ENCODE assay signal across 9 mouse cellular contexts in the genomic region with DNA sequence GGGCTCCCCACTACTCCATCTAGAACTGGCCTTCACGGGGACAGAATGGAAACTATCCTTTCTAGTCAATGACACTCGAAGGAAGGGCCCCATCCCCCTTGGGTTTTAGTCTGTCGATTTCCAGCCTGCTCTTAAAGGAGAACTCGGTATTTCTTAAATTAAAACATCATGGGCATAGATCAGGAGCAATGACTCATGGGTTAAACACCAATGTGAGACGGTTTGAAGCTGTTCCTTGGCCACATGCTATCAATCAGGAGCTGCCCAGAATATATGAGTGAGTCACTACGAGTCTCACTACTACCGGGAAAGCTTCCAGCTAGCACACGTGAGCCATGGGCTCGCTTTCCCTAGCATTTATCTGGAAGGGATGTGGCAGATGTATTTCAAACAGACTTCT.
A peak's percentile ranks its signal among the peaks of the same experiment; 100 is the strongest.
DNase-seq lines count a peak whose midpoint lies in the region; ATAC-seq lines count a peak whose summit lies in the region.
"Had no signal": no experiment of that assay in that cellular context is flagged by ENCODE, and none has a peak within 500 bp of the region (broad histone marks: within the 10 kb centered on the region; RNA-seq: fewer than 3 reads in every experiment).

No protein-coding gene starts in this region.

- no peak overlapping the region for H3K4me3 ChIP-seq in forebrain, embryonic 14.5 days (ENCODE audit: low read depth, low read length)
- H3K4me3 ChIP-seq in forebrain, embryonic 11.5 days (ENCODE audit: low read depth, low read length) = no peak overlapping the region

- no peak overlapping the region for H3K9ac ChIP-seq in forebrain, embryonic 14.5 days (ENCODE audit: low read length)
- no peak overlapping the region for H3K9ac ChIP-seq in forebrain, embryonic 11.5 days (ENCODE audit: low read length)

- intact Hi-C loops in heart, postnatal 25 days (cut with DNase I) = no loop called here

- H3K36me3 ChIP-seq in forebrain, embryonic 14.5 days (ENCODE audit: control insufficient read depth, insufficient read depth, low read length) = no peaks in the 10 kb centered on the region
- H3K36me3 ChIP-seq in forebrain, embryonic 11.5 days (ENCODE audit: control insufficient read depth, insufficient read depth, low read length) = no peaks in the 10 kb centered on the region

- 63% methylated on average over 9 of the region's 9 CpGs for WGBS in forebrain, embryonic 14.5 days
- 81% methylated on average over 9 of the region's 9 CpGs for WGBS in forebrain, embryonic 11.5 days

- no peaks in the 10 kb centered on the region for H3K27me3 ChIP-seq in forebrain, embryonic 14.5 days (replicated peaks; ENCODE audit: control insufficient read depth, insufficient read depth, low read length)
- H3K27me3 ChIP-seq in forebrain, embryonic 11.5 days (ENCODE audit: control insufficient read depth, insufficient read depth, low read length) = no peaks in the 10 kb centered on the region
- H3K27me3 ChIP-seq: CH12.LX had no signal

- no peaks in the 10 kb centered on the region for H3K4me1 ChIP-seq in forebrain, embryonic 14.5 days (ENCODE audit: control insufficient read depth, insufficient read depth, low read length)
- no peaks in the 10 kb centered on the region for H3K4me1 ChIP-seq in forebrain, embryonic 11.5 days (replicated peaks; ENCODE audit: control insufficient read depth, insufficient read depth, low read length)

- no peak for ATAC-seq in forebrain, embryonic 14.5 days
- no peak for ATAC-seq in forebrain, embryonic 11.5 days (replicated peaks; ENCODE audit: low FRiP score)

- H3K27ac ChIP-seq in forebrain, embryonic 14.5 days (ENCODE audit: low read depth, low read length) = no peak overlapping the region
- H3K27ac ChIP-seq in forebrain, embryonic 11.5 days (ENCODE audit: low read depth, low read length) = no peak overlapping the region

- H3K9me3 ChIP-seq in forebrain, embryonic 14.5 days (replicated peaks; ENCODE audit: control insufficient read depth, low read length) = no peaks in the 10 kb centered on the region
- H3K9me3 ChIP-seq in forebrain, embryonic 11.5 days (ENCODE audit: control insufficient read depth, low read length) = no peaks in the 10 kb centered on the region

- H3K4me2 ChIP-seq in forebrain, embryonic 14.5 days (ENCODE audit: low read length) = no peak overlapping the region
- H3K4me2 ChIP-seq in forebrain, embryonic 11.5 days (ENCODE audit: low read depth, low read length, severe bottlenecking) = no peak overlapping the region

- DNase-seq in forebrain, embryonic 14.5 days (ENCODE audit: low spot score) = peak; percentile 47
- no peak for DNase-seq in forebrain, embryonic 11.5 days (ENCODE audit: low spot score)
- DNase-seq in urinary bladder, postnatal 25 days (ENCODE audit: low spot score) = peak; percentile 13
- DNase-seq in urinary bladder, adult 2 months (ENCODE audit: low spot score) = no peak
- DNase-seq in heart, postnatal 25 days (ENCODE audit: low spot score) = peak; percentile 33
- DNase-seq in lung, postnatal 10 days = peak; percentile 32
- DNase-seq in thymus, postnatal 36 days = no peak
- DNase-seq in cerebellum, postnatal 36 days = no peak

Comparison
In these comparisons a context has a peak if more than half of its experiments do, and no peak if none do; other contexts are left out.
1. DNase-seq: peak in forebrain, embryonic 14.5 days (single experiment), urinary bladder, postnatal 25 days (single experiment), heart, postnatal 25 days (single experiment) and lung, postnatal 10 days (single experiment); none in forebrain, embryonic 11.5 days (single experiment), urinary bladder, adult 2 months (single experiment), thymus, postnatal 36 days (0 of 2) and cerebellum, postnatal 36 days (0 of 2).